Mouse (Mus musculus) MEL (cell line): ENCODE measurements around the gene Snw1. TPM values are rescaled to one million over a fixed set of nuclear protein-coding genes. Genes with fewer than 3 reads are reported as not detected.

Experiments
- DNase-seq: peaks from one replicate; pipeline ENCODE4 v3.0.0; 2011; ENCODE audit warnings: low read depth, low spot score
- H3K27ac ChIP-seq: 2 replicates; pipeline ENCODE4 v1.5.1; 2012; ENCODE audit warnings: low read depth, mild to moderate bottlenecking, control low read depth, low read length, moderate library complexity; ENCODE audit not compliant: control insufficient read depth
- H3K27me3 ChIP-seq, 2 experiments: fragments of 150-350 bp in 1 of 2; sonication (generic) in 1 of 2; 2 replicates each; pipeline ENCODE4 v1.6.1; 2012; ENCODE audit warnings: low read length in 2 of 2, mild to moderate bottlenecking in 2 of 2, improper control_type of control experiment in 1 of 2, moderate library complexity in 1 of 2; ENCODE audit not compliant: insufficient read depth in 2 of 2, control insufficient read depth in 1 of 2
- H3K36me3 ChIP-seq, 2 experiments: 2 replicates each; pipeline ENCODE4 v1.6.1; 2012 to 2014; ENCODE audit warnings: low read length in 2 of 2, improper control_type of control experiment in 1 of 2, inconsistent platforms in 1 of 2, mild to moderate bottlenecking in 1 of 2; ENCODE audit not compliant: insufficient read depth in 2 of 2, control insufficient read depth in 1 of 2
- H3K4me1 ChIP-seq, 2 experiments: fragments of 150-350 bp in 1 of 2; sonication (generic) in 1 of 2; 2 replicates each; pipeline ENCODE4 v1.6.1; 2012; ENCODE audit warnings: low read length in 2 of 2, improper control_type of control experiment in 1 of 2, mild to moderate bottlenecking in 1 of 2; ENCODE audit not compliant: insufficient read depth in 2 of 2, control insufficient read depth in 1 of 2
- H3K4me3 ChIP-seq, 2 experiments: fragments of 150-350 bp in 1 of 2; sonication (generic) in 1 of 2; 2 replicates each; pipeline ENCODE4 v1.5.1; 2012; ENCODE audit warnings: low read depth in 2 of 2, low read length in 2 of 2, mild to moderate bottlenecking in 2 of 2, moderate library complexity in 2 of 2, control low read depth in 1 of 2, improper control_type of control experiment in 1 of 2; ENCODE audit not compliant: control insufficient read depth in 1 of 2, insufficient read depth in 1 of 2
- H3K79me2 ChIP-seq: 2 replicates; pipeline ENCODE4 v1.6.1; 2012; ENCODE audit warnings: mild to moderate bottlenecking, low read length, moderate library complexity; ENCODE audit not compliant: control insufficient read depth, poor library complexity, insufficient read depth
- H3K9ac ChIP-seq: 2 replicates; pipeline ENCODE4 v1.6.1; 2012; ENCODE audit warnings: low read depth, mild to moderate bottlenecking, control low read depth, low read length, moderate library complexity; ENCODE audit not compliant: control insufficient read depth, poor library complexity, severe bottlenecking
- H3K9me3 ChIP-seq: fragments of 150-350 bp; sonication (generic); replicated peaks from 2 replicates; pipeline ENCODE4 v1.6.1; 2012; ENCODE audit warnings: mild to moderate bottlenecking, low read length, improper control_type of control experiment, moderate library complexity; ENCODE audit not compliant: insufficient read depth
- ETS1 ChIP-seq: IDR thresholded peaks from 2 replicates; pipeline ENCODE4 v1.6.1; 2012; ENCODE audit warnings: low read depth, mild to moderate bottlenecking, inconsistent platforms, low read length, improper control_type of control experiment, moderate library complexity
- MAZ ChIP-seq: IDR thresholded peaks from 2 replicates; pipeline ENCODE4 v1.6.1; 2012; ENCODE audit warnings: low read depth, mild to moderate bottlenecking, inconsistent platforms, low read length, improper control_type of control experiment
- NELFE ChIP-seq: IDR thresholded peaks from 2 replicates; pipeline ENCODE4 v1.6.1; 2011; ENCODE audit warnings: low read depth, low read length, improper control_type of control experiment
- RCOR1 ChIP-seq: IDR thresholded peaks from 2 replicates; pipeline ENCODE4 v1.6.1; 2012; ENCODE audit warnings: low read depth, mild to moderate bottlenecking, inconsistent platforms, low read length, improper control_type of control experiment
- TAL1 ChIP-seq: IDR thresholded peaks from 2 replicates; pipeline ENCODE4 v1.6.1; 2012; ENCODE audit warnings: mild to moderate bottlenecking, inconsistent platforms, low read length, moderate library complexity, mixed read lengths
- USF1 ChIP-seq: IDR thresholded peaks from 2 replicates; pipeline ENCODE4 v1.6.1; 2014; ENCODE audit warnings: low read depth, mild to moderate bottlenecking, inconsistent platforms, low read length, improper control_type of control experiment, moderate library complexity
- ZMIZ1 ChIP-seq: IDR thresholded peaks from 2 replicates; pipeline ENCODE4 v1.6.1; 2012; ENCODE audit warnings: low read depth, mild to moderate bottlenecking, inconsistent platforms, low read length, improper control_type of control experiment, moderate library complexity
- polyA plus RNA-seq, 2 experiments: library from polyadenylated mRNA; stranded (reverse) in 1 of 2; unstranded in 1 of 2; fragments of >175 nt in 1 of 2; fragments of >200 nt in 1 of 2; gene quantifications; 2 replicates each; pipeline versions ENCODE4 v1.2.1 to v1.2.4; 2012; ENCODE audit warnings: low replicate concordance in 2 of 2, low read depth in 1 of 2; ENCODE audit not compliant: insufficient read length in 2 of 2, insufficient read depth in 1 of 2, missing spikeins in 1 of 2
- total RNA-seq: library from RNA; depleted of rRNA; stranded (reverse); fragments of 300-350 nt; gene quantifications from 2 replicates; pipeline ENCODE4 v1.2.3, GENCODE M21; 2012; rRNA removed

Snw1 gene
- total and polyA plus RNA-seq, 3 experiments: 40.8 to 108 (median 92.1) TPM

GRCm38 (mm10) chr12:87399119-87399819, 72.8 kb downstream of the Snw1 start:
- H3K27me3 ChIP-seq: no peaks in the 10 kb centered on the region

More at GRCm38 (mm10) chr12:87399119-87399819, 72.8 kb downstream of the Snw1 start:
- Histone ChIP-seq H3K4me1 (no peaks in the 10 kb centered on the region), H3K4me3 (no peak overlapping the region), H3K27ac (no peak overlapping the region), H3K36me3 (no peaks in the 10 kb centered on the region), H3K9ac (no peak overlapping the region)
- no peak for TF ChIP-seq NELFE
- TF ChIP-seq MAZ: no peak
- no peak for TF ChIP-seq ETS1
- TF ChIP-seq USF1: no peak
- TF ChIP-seq ZMIZ1: no peak
- TF ChIP-seq RCOR1: no peak
- no peak for TF ChIP-seq TAL1
- TF ChIP-seq, all 39 proteins: peak for 0
- no peak for DNase-seq
- Histone ChIP-seq H3K9me3 (no peaks in the 10 kb centered on the region), H3K79me2 (no peaks in the 10 kb centered on the region)

Other genes starting within 250 kb of the Snw1 start
- 0.19 and 0.23 TPM in 2 replicates for gene Noxred1, start 233.5 kb downstream of the Snw1 start, total RNA-seq
- gene Noxred1, start 233.5 kb downstream of the Snw1 start, polyA plus RNA-seq: under 1 TPM in 1 of 2 experiments, not detected in 1; 0.17 TPM
- 18.2 and 19.7 TPM in 2 replicates for gene Vipas39, start 206.0 kb downstream of the Snw1 start, total RNA-seq
- 10 to 100 TPM in 1 of 2 experiments, not detected in 1; 23.0 TPM for gene Vipas39, start 206.0 kb downstream of the Snw1 start, polyA plus RNA-seq
- 414 and 424 TPM in 2 replicates for gene Ahsa1, start 205.8 kb downstream of the Snw1 start, total RNA-seq
- gene Ahsa1, start 205.8 kb downstream of the Snw1 start, polyA plus RNA-seq: 100 to 1,000 TPM in 1 of 2 experiments, not detected in 1; 403 TPM
- gene Ism2, start 172.6 kb downstream of the Snw1 start, total RNA-seq: not detected in 2 replicates
- not detected for gene Ism2, start 172.6 kb downstream of the Snw1 start, polyA plus RNA-seq
- gene Sptlc2, start 83.9 kb downstream of the Snw1 start, total RNA-seq: 61.6 and 64.6 TPM in 2 replicates
- gene Sptlc2, start 83.9 kb downstream of the Snw1 start, polyA plus RNA-seq: 10 to 100 TPM in 1 of 2 experiments, not detected in 1; 75.9 TPM
- 166 and 174 TPM in 2 replicates for gene Slirp, start 28.4 kb downstream of the Snw1 start, total RNA-seq
- 100 to 1,000 TPM in 1 of 2 experiments, not detected in 1; 182 TPM for gene Slirp, start 28.4 kb downstream of the Snw1 start, polyA plus RNA-seq
- gene Alkbh1, start 28.3 kb downstream of the Snw1 start, total RNA-seq: 31.4 and 41.4 TPM in 2 replicates
- 10 to 100 TPM in 1 of 2 experiments, not detected in 1; 48.9 TPM for gene Alkbh1, start 28.3 kb downstream of the Snw1 start, polyA plus RNA-seq
- not detected in 2 replicates for gene Gm5788, start 22.4 kb upstream of the Snw1 start, total RNA-seq
- gene Gm5788, start 22.4 kb upstream of the Snw1 start, polyA plus RNA-seq: not detected
- gene Gm8300, start 42.0 kb upstream of the Snw1 start, total RNA-seq: not detected in 2 replicates
- gene Gm8300, start 42.0 kb upstream of the Snw1 start, polyA plus RNA-seq: under 1 TPM in 1 of 2 experiments, not detected in 1; 0.07 TPM
- gene Oog1, start 130.4 kb upstream of the Snw1 start, total RNA-seq: not detected in 2 replicates
- not detected for gene Oog1, start 130.4 kb upstream of the Snw1 start, polyA plus RNA-seq
- not detected in 2 replicates for gene Gm4027, start 146.6 kb upstream of the Snw1 start, total RNA-seq
- under 1 TPM in 1 of 2 experiments, not detected in 1; 0.06 TPM for gene Gm4027, start 146.6 kb upstream of the Snw1 start, polyA plus RNA-seq
- not detected in 2 replicates for gene Gm16381, start 172.3 kb upstream of the Snw1 start, total RNA-seq
- not detected for gene Gm16381, start 172.3 kb upstream of the Snw1 start, polyA plus RNA-seq